Comparison of ENCODE assay signal across 8 mouse cellular contexts in genomic region chr8:92361546-92362351, GRCm38 (mm10). TPM values are rescaled to one million over a fixed set of nuclear protein-coding genes. Genes with fewer than 3 reads are reported as not detected.
A peak's percentile ranks its signal among the peaks of the same experiment; 100 is the strongest.
DNase-seq lines count a peak whose midpoint lies in the region; ATAC-seq and TF ChIP-seq lines count a peak whose summit lies in the region.

No protein-coding gene starts in this region.

- no peak for ATAC-seq in forebrain, embryonic 15.5 days (replicated peaks)
- ATAC-seq in hindbrain, embryonic 12.5 days (ENCODE audit: low FRiP score), result peak; percentile 58
- ATAC-seq in liver, embryonic 14.5 days (ENCODE audit: insufficient read depth), result no peak
- ATAC-seq in neural tube, embryonic 14.5 days (ENCODE audit: low read depth), result peak; percentile 42

- H3K9me3 ChIP-seq in forebrain, embryonic 10.5 days, result no peaks in the 10 kb centered on the region
- H3K9me3 ChIP-seq in forebrain, embryonic 15.5 days, result no peaks in the 10 kb centered on the region
- no peaks in the 10 kb centered on the region for H3K9me3 ChIP-seq in hindbrain, embryonic 12.5 days (replicated peaks)
- H3K9me3 ChIP-seq in liver, embryonic 14.5 days (ENCODE audit: control insufficient read depth, low read length), result no peaks in the 10 kb centered on the region
- no peaks in the 10 kb centered on the region for H3K9me3 ChIP-seq in neural tube, embryonic 14.5 days (ENCODE audit: control insufficient read depth, low read length)

- H3K36me3 ChIP-seq in forebrain, embryonic 10.5 days (replicated peaks), result peaks cover 8% of the 10 kb centered on the region; the same call in 1 of the 2 replicates
- H3K36me3 ChIP-seq in forebrain, embryonic 15.5 days, result no peaks in the 10 kb centered on the region
- H3K36me3 ChIP-seq in thymus, adult 2 months (ENCODE audit: control insufficient read depth, insufficient read depth, low read length), result no peaks in the 10 kb centered on the region
- peaks cover 10% of the 10 kb centered on the region for H3K36me3 ChIP-seq in hindbrain, embryonic 12.5 days
- H3K36me3 ChIP-seq in liver, embryonic 14.5 days (replicated peaks; ENCODE audit: control insufficient read depth, insufficient read depth, low read depth), result no peaks in the 10 kb centered on the region
- no peaks in the 10 kb centered on the region for H3K36me3 ChIP-seq in neural tube, embryonic 14.5 days (ENCODE audit: control insufficient read depth, insufficient read depth, low read length)

- DNase-seq in forebrain, embryonic 10.5 days (ENCODE audit: extremely low spot score, low spot score), result peak; percentile 76
- DNase-seq in thymus, postnatal 4 days, result peak; percentile 42
- DNase-seq in thymus, adult 2 months, result no peak
- DNase-seq in liver, embryonic 14.5 days (ENCODE audit: low read depth in 3 of 3, low spot score in 3 of 3), result no peak
- no peak for DNase-seq in adipocyte (ENCODE audit: low spot score)

- peak overlapping the region; percentile 49; the same call in 1 of the 2 replicates for H3K27ac ChIP-seq in forebrain, embryonic 10.5 days
- no peak overlapping the region for H3K27ac ChIP-seq in forebrain, embryonic 15.5 days (replicated peaks)
- H3K27ac ChIP-seq in thymus, adult 2 months (ENCODE audit: control insufficient read depth, insufficient read depth, low read length), result no peak overlapping the region
- H3K27ac ChIP-seq in hindbrain, embryonic 12.5 days, result peak overlapping the region; percentile 81
- H3K27ac ChIP-seq in liver, embryonic 14.5 days, result no peak overlapping the region
- H3K27ac ChIP-seq in neural tube, embryonic 14.5 days (ENCODE audit: low read depth, low read length), result peak overlapping the region; percentile 59; the same call in 1 of the 2 replicates

- WGBS in forebrain, embryonic 10.5 days, result 2% methylated on average over 25 of the region's 25 CpGs
- WGBS in forebrain, embryonic 15.5 days, result 2% methylated on average over 25 of the region's 25 CpGs
- 12% methylated on average over 25 of the region's 25 CpGs for WGBS in thymus, adult 2 months
- 2% methylated on average over 25 of the region's 25 CpGs for WGBS in hindbrain, embryonic 12.5 days
- WGBS in liver, embryonic 14.5 days (ENCODE audit: insufficient replicate concordance), result 3% methylated on average over 25 of the region's 25 CpGs
- under 1% methylated on average over 25 of the region's 25 CpGs for WGBS in neural tube, embryonic 14.5 days

- no peak overlapping the region for H3K9ac ChIP-seq in forebrain, embryonic 15.5 days (replicated peaks)
- H3K9ac ChIP-seq in hindbrain, embryonic 12.5 days, result peak overlapping the region; percentile 40
- H3K9ac ChIP-seq in liver, embryonic 14.5 days (replicated peaks), result no peak overlapping the region
- H3K9ac ChIP-seq in neural tube, embryonic 14.5 days (replicated peaks; ENCODE audit: low read depth, low read length), result 0 out of 2 replicates have a peak overlapping the region, but pooled peaks have one; percentile 21

- peaks cover 100% of the 10 kb centered on the region for H3K27me3 ChIP-seq in forebrain, embryonic 10.5 days (ENCODE audit: poor library complexity, severe bottlenecking)
- H3K27me3 ChIP-seq in forebrain, embryonic 15.5 days, result peaks cover 76% of the 10 kb centered on the region
- H3K27me3 ChIP-seq in thymus, adult 2 months (ENCODE audit: control insufficient read depth, insufficient read depth, low read length), result peaks cover 52% of the 10 kb centered on the region
- peaks cover 18% of the 10 kb centered on the region for H3K27me3 ChIP-seq in hindbrain, embryonic 12.5 days
- H3K27me3 ChIP-seq in liver, embryonic 14.5 days (ENCODE audit: control insufficient read depth, insufficient read depth, low read length), result peaks cover 97% of the 10 kb centered on the region
- peaks cover 25% of the 10 kb centered on the region for H3K27me3 ChIP-seq in neural tube, embryonic 14.5 days (ENCODE audit: control insufficient read depth, insufficient read depth, low read length)

- peak overlapping the region; percentile 67 for H3K4me3 ChIP-seq in forebrain, embryonic 10.5 days
- H3K4me3 ChIP-seq in forebrain, embryonic 15.5 days, result no peak overlapping the region
- no peak overlapping the region for H3K4me3 ChIP-seq in thymus, adult 2 months (ENCODE audit: control insufficient read depth, insufficient read depth, low read length)
- H3K4me3 ChIP-seq in hindbrain, embryonic 12.5 days, result peak overlapping the region; percentile 39
- no peak overlapping the region for H3K4me3 ChIP-seq in liver, embryonic 14.5 days (ENCODE audit: insufficient read depth in 1 of 2, low read depth in 2 of 2, low read length in 2 of 2)
- H3K4me3 ChIP-seq in neural tube, embryonic 14.5 days (ENCODE audit: low read depth, low read length), result peak overlapping the region; percentile 20

- no peak for TF ChIP-seq POLR2A in thymus, adult 2 months (IDR thresholded peaks at IDR 0.05; ENCODE audit: control insufficient read depth, extremely low read depth, insufficient read depth, low read length, poor library complexity)

- peaks cover 95% of the 10 kb centered on the region for H3K4me1 ChIP-seq in forebrain, embryonic 10.5 days
- peaks cover 48% of the 10 kb centered on the region for H3K4me1 ChIP-seq in forebrain, embryonic 15.5 days
- peaks cover 5% of the 10 kb centered on the region; the same call in 1 of the 2 replicates for H3K4me1 ChIP-seq in thymus, adult 2 months (replicated peaks; ENCODE audit: control insufficient read depth, insufficient read depth, low read length)
- H3K4me1 ChIP-seq in hindbrain, embryonic 12.5 days, result peaks cover 49% of the 10 kb centered on the region
- H3K4me1 ChIP-seq in liver, embryonic 14.5 days (replicated peaks; ENCODE audit: control insufficient read depth in 2 of 2, insufficient read depth in 2 of 2, low read length in 1 of 2), result no peaks in the 10 kb centered on the region
- peaks cover 17% of the 10 kb centered on the region; the same call in 1 of the 2 replicates for H3K4me1 ChIP-seq in neural tube, embryonic 14.5 days (ENCODE audit: control insufficient read depth, insufficient read depth, low read length)

- no peak overlapping the region for H3K4me2 ChIP-seq in forebrain, embryonic 15.5 days (replicated peaks)
- peak overlapping the region; percentile 59 for H3K4me2 ChIP-seq in hindbrain, embryonic 12.5 days (replicated peaks)
- no peak overlapping the region for H3K4me2 ChIP-seq in liver, embryonic 14.5 days (ENCODE audit: low read depth)
- H3K4me2 ChIP-seq in neural tube, embryonic 14.5 days (ENCODE audit: low read depth, low read length), result peak overlapping the region; percentile 38

- no peak for TF ChIP-seq EP300 in liver, embryonic 14.5 days (IDR thresholded peaks at IDR 0.05; ENCODE audit: low read depth)

- TF ChIP-seq CTCF in thymus, adult 2 months (IDR thresholded peaks at IDR 0.05; ENCODE audit: borderline replicate concordance, control insufficient read depth, extremely low read depth, insufficient read depth, low read length, poor library complexity), result no peak
- peak; percentile 38 for TF ChIP-seq CTCF in liver, embryonic 14.5 days (IDR thresholded peaks at IDR 0.05; ENCODE audit: low read depth)

RNA-seq across cellular contexts. Expression of gene Irx5, which starts 4.3 kb away (rescaled TPM):
- 4.4 and 4.9 TPM in 2 replicates for polyA plus RNA-seq in forebrain, embryonic 10.5 days (2016; fragmentation: Nextera tagmentation; extraction: Ambion mirVana)
- 0.85 and 0.88 TPM in 2 replicates for polyA plus RNA-seq in forebrain, embryonic 15.5 days (2015; fragmentation: Nextera tagmentation; extraction: Ambion mirVana)
- polyA plus RNA-seq in thymus, adult 2 months (2012; rRNA removed), result 0.18 and 0.53 TPM in 2 replicates
- polyA plus RNA-seq in hindbrain, embryonic 12.5 days (2016; fragmentation: Nextera tagmentation; extraction: Ambion mirVana), result 41.5 and 43.3 TPM in 2 replicates
- polyA plus RNA-seq in liver, embryonic 14.5 days (2012; rRNA removed), result 0.04 TPM in 2 replicates
- polyA plus RNA-seq in liver, embryonic 14.5 days (2014; fragmentation: Nextera tagmentation; extraction: Ambion mirVana), result not detected in 2 replicates
- polyA plus RNA-seq in neural tube, embryonic 14.5 days (2014; fragmentation: Nextera tagmentation; extraction: Ambion mirVana), result 5.7 and 6.3 TPM in 2 replicates

Comparison
In these comparisons a context has a peak if more than half of its experiments do, and no peak if none do; other contexts are left out.
1. DNase-seq: peak in forebrain, embryonic 10.5 days (single experiment) and thymus, postnatal 4 days (single experiment); none in thymus, adult 2 months (single experiment), liver, embryonic 14.5 days (0 of 3) and adipocyte (single experiment).
2. H3K27ac ChIP-seq: peak in forebrain, embryonic 10.5 days (single experiment), hindbrain, embryonic 12.5 days (single experiment) and neural tube, embryonic 14.5 days (single experiment); none in forebrain, embryonic 15.5 days (single experiment), thymus, adult 2 months (single experiment) and liver, embryonic 14.5 days (single experiment).
3. H3K4me3 ChIP-seq: peak in forebrain, embryonic 10.5 days (single experiment), hindbrain, embryonic 12.5 days (single experiment) and neural tube, embryonic 14.5 days (single experiment); none in forebrain, embryonic 15.5 days (single experiment), thymus, adult 2 months (single experiment) and liver, embryonic 14.5 days (0 of 2).
4. ATAC-seq: peak in hindbrain, embryonic 12.5 days (single experiment) and neural tube, embryonic 14.5 days (single experiment); none in forebrain, embryonic 15.5 days (single experiment) and liver, embryonic 14.5 days (single experiment).
5. H3K4me2 ChIP-seq: peak in hindbrain, embryonic 12.5 days (single experiment) and neural tube, embryonic 14.5 days (single experiment); none in forebrain, embryonic 15.5 days (single experiment) and liver, embryonic 14.5 days (single experiment).
6. H3K9ac ChIP-seq: peak in hindbrain, embryonic 12.5 days (single experiment) and neural tube, embryonic 14.5 days (single experiment); none in forebrain, embryonic 15.5 days (single experiment) and liver, embryonic 14.5 days (single experiment).